Mouse (Mus musculus) heart, postnatal 0 days (tissue): ENCODE measurements around the gene Insc. TPM values are rescaled to one million over a fixed set of nuclear protein-coding genes. Genes with fewer than 3 reads are reported as not detected.

Experiments used
- ATAC-seq: fragments of 200-750 bp; cut with Nextera tagmentation; 2 replicates; pipeline ENCODE4 v1.8.0; 2017; ENCODE audit warnings: low read depth, moderate number of reproducible peaks, moderate library complexity; ENCODE audit not compliant: insufficient read depth
- DNase-seq: peaks from one replicate; pipeline ENCODE4 v3.0.0-alpha.2; 2016; ENCODE audit warnings: low spot score
- H3K27ac ChIP-seq: fragments of 300-500 bp; sonication (generic); 2 replicates; pipeline ENCODE4 v1.5.1; 2014; ENCODE audit warnings: low read depth, mild to moderate bottlenecking
- H3K27me3 ChIP-seq: fragments of 300-500 bp; sonication (generic); 2 replicates; pipeline ENCODE4 v1.6.1; 2014; ENCODE audit warnings: low read length, mixed read lengths; ENCODE audit not compliant: control insufficient read depth, insufficient read depth
- H3K36me3 ChIP-seq: fragments of 300-500 bp; sonication (generic); replicated peaks from 2 replicates; pipeline ENCODE4 v1.6.1; 2014; ENCODE audit warnings: low read length, mixed read lengths; ENCODE audit not compliant: control insufficient read depth, insufficient read depth
- H3K4me1 ChIP-seq: fragments of 300-500 bp; sonication (generic); 2 replicates; pipeline ENCODE4 v1.6.1; 2014; ENCODE audit warnings: antibody characterized with exemption; ENCODE audit not compliant: control insufficient read depth, insufficient read depth
- H3K4me2 ChIP-seq: fragments of 300-500 bp; sonication (generic); 2 replicates; pipeline ENCODE4 v1.6.1; 2014; ENCODE audit warnings: low read depth, mild to moderate bottlenecking, low read length, moderate library complexity
- H3K4me3 ChIP-seq: fragments of 300-500 bp; sonication (generic); 2 replicates; pipeline ENCODE4 v1.5.1; 2014; ENCODE audit warnings: low read depth, low read length
- H3K9ac ChIP-seq: fragments of 300-500 bp; sonication (generic); replicated peaks from 2 replicates; pipeline ENCODE4 v1.6.1; 2014; ENCODE audit warnings: low read depth, low read length, mixed read lengths
- H3K9me3 ChIP-seq: fragments of 300-500 bp; sonication (generic); replicated peaks from 2 replicates; pipeline ENCODE4 v1.6.1; 2016; ENCODE audit warnings: low read length; ENCODE audit not compliant: control insufficient read depth
- CTCF ChIP-seq: IDR thresholded peaks from 2 replicates; pipeline ENCODE4 v1.5.1; 2016; ENCODE audit warnings: antibody characterized with exemption, control low read depth, low read depth
- EP300 ChIP-seq: IDR thresholded peaks from 2 replicates; pipeline ENCODE4 v1.6.1; 2016; ENCODE audit warnings: antibody characterized with exemption, low read depth
- WGBS: fragments of 180-500 bp; shearing (Covaris S2); extraction: QIAGEN DNeasy Blood & Tissue Kit; methylation state at CpG from one replicate; pipeline ENCODE4 v1.1.7; 2014; 5-methylcytosine and 5-hydroxymethylcytosine counted together
- polyA plus RNA-seq: library from polyadenylated mRNA; unstranded; fragments of >200 nt; fragmentation: Nextera tagmentation; extraction: Ambion mirVana; gene quantifications from 2 replicates; pipeline ENCODE4 v1.2.1, GENCODE M21; 2015
- total RNA-seq: library from RNA; depleted of rRNA; stranded (reverse); fragments of >200 nt; gene quantifications from 2 replicates; pipeline ENCODE4 v1.2.3, GENCODE M21; 2014; ENCODE audit warnings: low replicate concordance

The Insc gene
- total and polyA plus RNA-seq, 2 experiments from 2014 or later, result 3.2 to 16.8 TPM

- Histone ChIP-seq H3K36me3 (no peaks in the 10 kb centered on the region), H3K27ac (no peak overlapping the region), H3K4me1 (no peaks in the 10 kb centered on the region), H3K27me3 (no peaks in the 10 kb centered on the region), H3K9ac (no peak overlapping the region), H3K4me3 (no peak overlapping the region), H3K9me3 (no peaks in the 10 kb centered on the region), H3K4me2 (no peak overlapping the region)
- TF ChIP-seq CTCF, result no peak
- TF ChIP-seq EP300, result no peak
- ATAC-seq, result no peak
- no peak for DNase-seq
These were observed 5.3 kb upstream of the Insc start for GRCm38 (mm10) chr7:114738166-114738565.

GRCm38 (mm10) chr7:114740360-114741165 is 2.9 kb upstream of the Insc start:
- H3K4me1 ChIP-seq, result peaks cover 9% of the 10 kb centered on the region
- no peaks in the 10 kb centered on the region for H3K36me3 ChIP-seq
- no peaks in the 10 kb centered on the region for H3K27me3 ChIP-seq
- H3K4me2 ChIP-seq, result no peak overlapping the region
- WGBS, result 47% methylated on average over 6 of the region's 6 CpGs
- H3K4me3 ChIP-seq, result no peak overlapping the region
- H3K27ac ChIP-seq, result no peak overlapping the region
- ATAC-seq (no peak), DNase-seq (no peak)
- TF ChIP-seq CTCF (peak; percentile 31), EP300 (no peak)
- H3K9me3 ChIP-seq, result no peaks in the 10 kb centered on the region
- H3K9ac ChIP-seq, result no peak overlapping the region

GRCm38 (mm10) chr7:114744639-114745245 is 1.2 kb downstream of the Insc start:
- H3K9ac ChIP-seq, result no peak overlapping the region
- TF ChIP-seq EP300, result no peak
- TF ChIP-seq CTCF, result no peak
- DNase-seq (no peak), ATAC-seq (no peak)
- no peak overlapping the region for H3K4me3 ChIP-seq
- WGBS, result 31% methylated on average over 3 of the region's 3 CpGs
- H3K4me1 ChIP-seq, result peaks cover 12% of the 10 kb centered on the region
- H3K27ac ChIP-seq, result no peak overlapping the region
- no peak overlapping the region for H3K4me2 ChIP-seq
- no peaks in the 10 kb centered on the region for H3K27me3 ChIP-seq
- no peaks in the 10 kb centered on the region for H3K36me3 ChIP-seq
- no peaks in the 10 kb centered on the region for H3K9me3 ChIP-seq

- no peak for TF ChIP-seq EP300
- TF ChIP-seq CTCF, result peak; percentile 33
- WGBS, result 5% methylated on average over 34 of the region's 34 CpGs
- no peaks in the 10 kb centered on the region for H3K27me3 ChIP-seq
- H3K27ac ChIP-seq, result no peak overlapping the region
- peak overlapping the region; percentile 67 for H3K4me2 ChIP-seq
- ATAC-seq, result peak; percentile 60
- no peak overlapping the region for H3K9ac ChIP-seq
- DNase-seq, result peak; percentile 14
- no peaks in the 10 kb centered on the region for H3K36me3 ChIP-seq
- no peaks in the 10 kb centered on the region for H3K9me3 ChIP-seq
- H3K4me1 ChIP-seq, result peaks cover 12% of the 10 kb centered on the region
- peak overlapping the region; percentile 42 for H3K4me3 ChIP-seq
These were observed 2.2 kb downstream of the Insc start for GRCm38 (mm10) chr7:114745481-114746271.

GRCm38 (mm10) chr7:114747596-114747995 is 4.1 kb downstream of the Insc start:
- Histone ChIP-seq H3K4me1 (peaks cover 12% of the 10 kb centered on the region), H3K9ac (no peak overlapping the region), H3K9me3 (no peaks in the 10 kb centered on the region), H3K4me2 (no peak overlapping the region), H3K36me3 (no peaks in the 10 kb centered on the region), H3K4me3 (no peak overlapping the region), H3K27ac (no peak overlapping the region), H3K27me3 (no peaks in the 10 kb centered on the region)
- no peak for TF ChIP-seq EP300
- no peak for TF ChIP-seq CTCF
- 79% methylated on average over 3 of the region's 3 CpGs for WGBS
- DNase-seq (no peak), ATAC-seq (no peak)
